Mouse (Mus musculus) kidney, adult 2 months (tissue): ENCODE results near the gene Hexim2. TPM values are rescaled to one million over a fixed set of nuclear protein-coding genes. Genes with fewer than 3 reads are reported as not detected.
A peak's percentile ranks its signal among the peaks of the same experiment; 100 is the strongest.

Experiments used
- DNase-seq: peaks from one replicate; pipeline ENCODE4 v3.0.0; 2021
- H3K27ac ChIP-seq: fragments of 200-500 bp; 2 replicates; pipeline ENCODE4 v1.5.1; 2012; ENCODE audit warnings: low read depth, low read length, control low read depth, inconsistent platforms; ENCODE audit not compliant: insufficient read depth
- H3K27me3 ChIP-seq: fragments of 200-500 bp; replicated peaks from 2 replicates; pipeline ENCODE4 v1.6.1; 2012; ENCODE audit warnings: mild to moderate bottlenecking, moderate library complexity, low read length, inconsistent platforms; ENCODE audit not compliant: control insufficient read depth, insufficient read depth
- H3K36me3 ChIP-seq: fragments of 200-500 bp; 2 replicates; pipeline ENCODE4 v1.6.1; 2012; ENCODE audit warnings: mild to moderate bottlenecking, moderate library complexity, low read length, inconsistent platforms; ENCODE audit not compliant: control insufficient read depth, insufficient read depth
- H3K4me1 ChIP-seq: fragments of 200-500 bp; 2 replicates; pipeline ENCODE4 v1.6.1; 2011; ENCODE audit warnings: low read length; ENCODE audit not compliant: control insufficient read depth, insufficient read depth
- H3K4me3 ChIP-seq: fragments of 200-500 bp; 2 replicates; pipeline ENCODE4 v1.5.1; 2011; ENCODE audit warnings: mild to moderate bottlenecking, low read depth, low read length, control low read depth; ENCODE audit not compliant: insufficient read depth
- CTCF ChIP-seq: fragments of 200-500 bp; conservative IDR thresholded peaks from 2 replicates; pipeline ENCODE4 v1.5.1; 2011; ENCODE audit warnings: low read depth, mild to moderate bottlenecking, control low read depth, low read length, moderate library complexity, mixed read lengths; ENCODE audit not compliant: insufficient read depth, insufficient read length
- POLR2A ChIP-seq: fragments of 200-500 bp; IDR thresholded peaks from one replicate; pipeline ENCODE4 v1.6.1; 2011; ENCODE audit warnings: low read depth, low read length, control low read depth
- WGBS: fragments of 180-500 bp; shearing (Covaris S2); methylation state at CpG from one replicate; pipeline ENCODE4 v1.1.7; 2018; 5-methylcytosine and 5-hydroxymethylcytosine counted together
- polyA plus RNA-seq: library from polyadenylated mRNA; depleted of rRNA; stranded (reverse); fragments of >200 nt; gene quantifications from 2 replicates; pipeline ENCODE4 v1.2.3, GENCODE M21; 2012

Gene Hexim2
- polyA plus RNA-seq, 1 experiment = 4.0 TPM

DNA sequence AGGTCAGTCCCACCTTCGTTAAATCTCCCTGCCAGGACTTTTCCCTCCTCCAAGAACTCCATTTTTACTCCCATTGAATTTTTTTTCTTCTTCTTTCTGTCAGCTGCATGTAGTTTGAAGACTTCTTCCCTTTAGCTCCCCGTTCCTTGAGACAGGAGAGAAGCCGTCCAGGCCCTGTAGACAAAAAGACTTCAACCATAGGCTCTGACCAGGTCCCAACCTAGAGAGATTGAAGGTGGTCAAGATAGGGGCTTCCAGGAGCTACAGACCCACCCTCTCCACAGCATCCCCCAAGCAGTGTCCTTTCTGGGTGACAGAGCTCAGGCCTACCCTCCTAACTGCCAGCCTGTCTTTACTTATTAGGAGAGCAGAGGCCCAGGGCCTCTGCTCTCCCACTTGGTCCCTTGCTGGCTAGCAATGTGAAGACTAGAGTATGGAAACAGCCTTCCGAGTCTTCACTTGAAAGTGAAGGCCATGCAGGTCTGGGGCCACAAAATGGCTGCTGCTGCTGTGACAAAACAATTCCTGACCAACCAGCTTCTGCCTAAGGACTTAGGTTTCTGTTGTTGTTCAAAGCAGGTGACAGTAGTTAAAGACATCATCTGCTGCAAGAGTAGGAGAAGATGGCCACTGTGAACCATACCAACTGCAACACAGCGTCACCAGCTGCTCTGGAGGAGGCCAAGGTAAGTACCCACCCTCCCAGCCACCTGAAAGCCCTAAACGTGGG lies 1.4 kb downstream of the Hexim2 start:
- no peak for DNase-seq
- Histone ChIP-seq H3K36me3 (no peaks in the 10 kb centered on the region), H3K4me1 (peaks cover 12% of the 10 kb centered on the region), H3K4me3 (peak overlapping the region; percentile 36; the same call in 1 of the 2 replicates), H3K27ac (peak overlapping the region; percentile 74), H3K27me3 (no peaks in the 10 kb centered on the region)
- WGBS = 57% methylated on average over 6 of the region's 6 CpGs
- no peak for TF ChIP-seq POLR2A
- TF ChIP-seq CTCF = no peak

GRCm38 (mm10) chr11:103134221-103134620 lies 2.0 kb downstream of the Hexim2 start:
- Histone ChIP-seq H3K4me3 (no peak overlapping the region), H3K36me3 (no peaks in the 10 kb centered on the region), H3K27ac (no peak overlapping the region), H3K27me3 (no peaks in the 10 kb centered on the region), H3K4me1 (peaks cover 12% of the 10 kb centered on the region)
- peak; percentile 34 for DNase-seq
- TF ChIP-seq CTCF (no peak), POLR2A (no peak)
- WGBS = 54% methylated on average over 3 of the region's 3 CpGs

GRCm38 (mm10) chr11:103136039-103136577 lies 3.9 kb downstream of the Hexim2 start:
- Histone ChIP-seq H3K27me3 (no peaks in the 10 kb centered on the region), H3K27ac (no peak overlapping the region), H3K4me3 (no peak overlapping the region), H3K36me3 (no peaks in the 10 kb centered on the region), H3K4me1 (peaks cover 14% of the 10 kb centered on the region)
- TF ChIP-seq POLR2A = no peak
- TF ChIP-seq CTCF = no peak
- WGBS = 82% methylated on average over 8 of the region's 8 CpGs
- no peak for DNase-seq

GRCm38 (mm10) chr11:103139951-103140762 lies 7.9 kb downstream of the Hexim2 start:
- H3K4me3 ChIP-seq = no peak overlapping the region
- H3K27me3 ChIP-seq = no peaks in the 10 kb centered on the region
- H3K4me1 ChIP-seq = peaks cover 24% of the 10 kb centered on the region
- no peak for DNase-seq
- no peaks in the 10 kb centered on the region for H3K36me3 ChIP-seq
- H3K27ac ChIP-seq = peak overlapping the region; percentile 94; the same call in 1 of the 2 replicates
- 85% methylated on average over 14 of the region's 14 CpGs for WGBS
- no peak for TF ChIP-seq POLR2A

DNA sequence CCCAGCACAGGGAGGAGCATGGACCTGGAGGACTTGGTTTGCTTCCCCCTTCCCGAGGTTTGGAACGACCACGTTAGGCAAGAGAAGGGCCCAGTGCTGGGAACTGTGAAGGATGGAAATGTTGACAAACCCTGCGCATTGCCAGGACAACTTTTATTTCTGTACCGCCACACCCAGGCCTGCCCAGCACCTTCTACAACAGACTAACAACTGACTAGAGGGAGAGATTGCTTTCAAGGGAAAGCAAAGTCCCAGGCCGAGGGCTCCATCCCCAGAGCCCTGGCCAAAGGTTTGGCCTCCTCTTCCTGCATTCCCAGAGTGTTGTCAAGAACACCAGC lies 8.5 kb downstream of the Hexim2 start:
- H3K4me1 ChIP-seq = peaks cover 24% of the 10 kb centered on the region

DNA sequence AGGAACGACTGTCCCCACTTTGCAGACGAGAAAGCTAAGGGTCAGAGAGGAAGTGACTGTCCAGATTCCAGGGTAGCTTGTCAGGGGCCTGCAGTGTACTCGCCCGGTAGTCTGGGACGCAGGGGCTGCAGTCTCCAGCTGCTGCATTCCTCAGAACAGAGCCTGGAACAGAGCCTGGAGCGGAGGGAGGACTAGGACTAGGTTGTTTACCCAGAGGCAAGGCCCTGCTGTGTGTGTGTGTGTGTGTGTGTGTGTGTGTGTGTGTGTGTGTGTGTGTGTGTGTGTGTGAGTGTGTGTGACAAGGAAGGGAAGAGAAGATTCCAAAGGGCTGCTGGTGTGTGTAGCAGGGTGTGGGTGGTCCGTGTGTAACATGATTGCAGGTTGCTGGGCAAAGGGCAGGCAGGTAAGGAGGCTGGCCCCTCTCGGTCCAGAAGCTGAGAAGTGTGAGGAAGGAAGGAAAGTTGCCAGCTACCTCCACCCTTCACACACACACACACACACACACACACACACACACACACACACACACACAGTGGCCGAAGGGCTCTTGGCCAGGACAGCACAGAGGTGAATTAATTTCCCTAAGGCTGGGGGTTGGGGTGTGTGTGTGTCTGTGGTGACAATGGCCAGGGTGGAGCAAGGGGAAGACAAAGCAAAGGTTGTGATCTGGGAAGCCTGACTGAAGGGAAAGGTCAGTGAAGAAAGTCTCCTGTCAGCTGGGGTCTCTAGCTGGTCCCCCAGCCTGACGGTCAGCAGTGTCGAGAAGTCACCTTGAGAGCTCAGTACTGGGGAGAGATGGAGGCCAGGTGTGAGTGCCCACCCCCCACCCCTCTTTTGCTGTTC lies 9.1 kb downstream of the Hexim2 start:
- H3K27me3 ChIP-seq = no peaks in the 10 kb centered on the region
- TF ChIP-seq CTCF = no peak
- no peak for TF ChIP-seq POLR2A
- H3K27ac ChIP-seq = peak overlapping the region; percentile 94
- H3K4me1 ChIP-seq = peaks cover 24% of the 10 kb centered on the region
- peak; percentile 86 for DNase-seq
- no peak overlapping the region for H3K4me3 ChIP-seq
- no peaks in the 10 kb centered on the region for H3K36me3 ChIP-seq
- 9% methylated on average over 10 of the region's 11 CpGs for WGBS

More for the DNA sequence above, 8.5 kb downstream of the Hexim2 start:
- TF ChIP-seq CTCF = no peak
- no peak for TF ChIP-seq POLR2A
- no peaks in the 10 kb centered on the region for H3K27me3 ChIP-seq
- no peaks in the 10 kb centered on the region for H3K36me3 ChIP-seq
- H3K27ac ChIP-seq = peak overlapping the region; percentile 94
- no peak for DNase-seq
- no peak overlapping the region for H3K4me3 ChIP-seq
- WGBS = 26% methylated on average over 6 of the region's 6 CpGs

- DNase-seq = peak; percentile 58
- no peaks in the 10 kb centered on the region for H3K36me3 ChIP-seq
- H3K27me3 ChIP-seq = no peaks in the 10 kb centered on the region
- H3K4me1 ChIP-seq = peaks cover 24% of the 10 kb centered on the region
- no peak overlapping the region for H3K4me3 ChIP-seq
- peak overlapping the region; percentile 94 for H3K27ac ChIP-seq
- WGBS = 8% methylated on average over 1 of the region's 1 CpGs
- no peak for TF ChIP-seq POLR2A
- TF ChIP-seq CTCF = no peak
Observed at GRCm38 (mm10) chr11:103141944-103142255, 9.7 kb downstream of the Hexim2 start.
